Mouse (Mus musculus) forebrain, embryonic 13.5 days (tissue): ENCODE results near the gene Wdr70. TPM values are rescaled to one million over a fixed set of nuclear protein-coding genes. Genes with fewer than 3 reads are reported as not detected.

Experiments
- ATAC-seq: fragments of 200-750 bp; cut with Nextera tagmentation; 2 replicates; pipeline ENCODE4 v1.8.0; 2017
- H3K27ac ChIP-seq: fragments of 300-500 bp; sonication (generic); 2 replicates; pipeline ENCODE4 v1.5.1; 2015; ENCODE audit warnings: inconsistent platforms, mild to moderate bottlenecking, moderate library complexity
- H3K27me3 ChIP-seq: fragments of 300-500 bp; sonication (generic); 2 replicates; pipeline ENCODE4 v1.6.1; 2015; ENCODE audit warnings: mild to moderate bottlenecking, inconsistent platforms
- H3K36me3 ChIP-seq: fragments of 300-500 bp; sonication (generic); 2 replicates; pipeline ENCODE4 v1.6.1; 2015; ENCODE audit warnings: mild to moderate bottlenecking, inconsistent platforms; ENCODE audit not compliant: poor library complexity, severe bottlenecking
- H3K4me1 ChIP-seq: fragments of 300-500 bp; sonication (generic); 2 replicates; pipeline ENCODE4 v1.6.1; 2015; ENCODE audit warnings: inconsistent platforms
- H3K4me2 ChIP-seq: fragments of 300-500 bp; sonication (generic); 2 replicates; pipeline ENCODE4 v1.6.1; 2015; ENCODE audit warnings: inconsistent platforms, mild to moderate bottlenecking, moderate library complexity
- H3K4me3 ChIP-seq: fragments of 300-500 bp; sonication (generic); 2 replicates; pipeline ENCODE4 v1.5.1; 2015; ENCODE audit warnings: mild to moderate bottlenecking, inconsistent platforms
- H3K9ac ChIP-seq: fragments of 300-500 bp; sonication (generic); 2 replicates; pipeline ENCODE4 v1.6.1; 2015; ENCODE audit warnings: mild to moderate bottlenecking, inconsistent platforms
- H3K9me3 ChIP-seq: fragments of 300-500 bp; sonication (generic); replicated peaks from 2 replicates; pipeline ENCODE4 v1.6.1; 2016; ENCODE audit warnings: inconsistent platforms
- WGBS: fragments of 180-500 bp; shearing (Covaris S2); methylation state at CpG from one replicate; pipeline ENCODE4 v1.1.7; 2015; 5-methylcytosine and 5-hydroxymethylcytosine counted together
- polyA plus RNA-seq: library from polyadenylated mRNA; unstranded; fragments of >200 nt; fragmentation: Nextera tagmentation; extraction: Ambion mirVana; gene quantifications from 2 replicates; pipeline ENCODE4 v1.2.1, GENCODE M21; 2015

Gene Wdr70
- polyA plus RNA-seq, 1 experiment from 2014 or later, result 70.2 TPM

DNA sequence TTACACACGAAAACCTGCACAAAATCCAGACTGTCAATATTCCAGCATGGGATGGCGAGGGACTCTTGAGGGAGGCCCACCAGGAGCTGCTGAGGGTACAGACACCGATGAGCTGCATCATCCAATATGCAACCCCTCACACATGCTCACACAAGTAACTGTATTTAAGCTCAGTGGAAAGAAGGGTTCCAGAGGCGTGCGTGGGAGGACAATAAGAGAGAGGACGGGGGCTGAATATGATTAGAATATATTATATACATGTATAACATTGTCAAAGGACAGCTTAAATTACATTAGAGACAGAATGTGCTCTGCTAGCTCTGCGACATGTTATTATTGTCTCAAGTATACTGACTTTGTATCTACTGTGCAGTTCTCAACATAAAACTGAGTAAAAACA, 87.6 kb downstream of the Wdr70 start:
- Histone ChIP-seq H3K27ac (no peak overlapping the region), H3K4me3 (no peak overlapping the region), H3K36me3 (no peaks in the 10 kb centered on the region), H3K4me1 (no peaks in the 10 kb centered on the region), H3K4me2 (no peak overlapping the region), H3K9me3 (no peaks in the 10 kb centered on the region), H3K9ac (no peak overlapping the region), H3K27me3 (no peaks in the 10 kb centered on the region)
- WGBS, result 82% methylated on average over 7 of the region's 7 CpGs
- no peak for ATAC-seq

DNA sequence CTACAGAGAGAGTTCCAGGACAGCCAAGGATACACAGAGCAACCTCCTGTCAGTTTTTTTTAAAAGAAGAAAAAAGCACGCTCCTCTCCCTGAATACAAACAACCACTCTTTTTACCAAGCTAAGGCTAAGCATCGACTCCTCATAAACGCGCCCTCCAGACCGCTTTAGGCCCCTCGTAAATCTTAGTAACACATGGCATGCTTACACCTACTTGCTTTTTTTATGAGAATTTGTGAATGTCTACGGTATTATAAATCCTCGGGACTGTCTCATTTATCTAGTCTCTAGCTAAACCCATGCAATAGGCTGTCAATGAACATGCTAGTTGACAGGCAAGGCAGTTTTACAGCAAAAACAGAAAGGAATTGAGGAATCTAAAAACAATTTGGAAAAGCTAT, 91.6 kb downstream of the Wdr70 start:
- Histone ChIP-seq H3K9ac (no peak overlapping the region), H3K4me2 (no peak overlapping the region), H3K27me3 (no peaks in the 10 kb centered on the region), H3K9me3 (no peaks in the 10 kb centered on the region), H3K4me1 (no peaks in the 10 kb centered on the region), H3K27ac (no peak overlapping the region), H3K36me3 (no peaks in the 10 kb centered on the region), H3K4me3 (no peak overlapping the region)
- 92% methylated on average over 8 of the region's 8 CpGs for WGBS
- no peak for ATAC-seq

DNA sequence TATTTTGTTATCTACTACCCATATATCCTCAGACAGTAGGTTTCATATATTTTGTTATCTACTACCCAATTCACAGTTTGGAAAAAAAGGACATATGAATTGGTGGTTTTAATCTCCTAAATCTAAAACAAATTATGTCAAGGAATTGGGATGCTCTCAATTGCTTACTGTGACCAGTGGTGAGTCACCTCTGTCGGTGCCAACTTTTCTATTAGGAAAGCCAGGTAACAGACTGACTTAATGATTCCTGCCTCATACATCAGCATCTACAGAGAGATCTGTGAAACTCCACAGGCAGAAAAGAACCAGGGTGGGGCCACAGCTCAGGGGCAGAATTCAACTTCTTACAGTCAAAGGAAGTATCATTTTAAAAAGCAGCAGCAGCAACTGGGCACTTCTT, 93.0 kb downstream of the Wdr70 start:
- H3K36me3 ChIP-seq, result no peaks in the 10 kb centered on the region
- no peak for ATAC-seq
- no peaks in the 10 kb centered on the region for H3K4me1 ChIP-seq
- H3K9me3 ChIP-seq, result no peaks in the 10 kb centered on the region
- H3K4me2 ChIP-seq, result no peak overlapping the region
- H3K27ac ChIP-seq, result no peak overlapping the region
- WGBS, result 98% methylated on average over 1 of the region's 1 CpGs
- no peak overlapping the region for H3K9ac ChIP-seq
- no peak overlapping the region for H3K4me3 ChIP-seq
- H3K27me3 ChIP-seq, result no peaks in the 10 kb centered on the region

DNA sequence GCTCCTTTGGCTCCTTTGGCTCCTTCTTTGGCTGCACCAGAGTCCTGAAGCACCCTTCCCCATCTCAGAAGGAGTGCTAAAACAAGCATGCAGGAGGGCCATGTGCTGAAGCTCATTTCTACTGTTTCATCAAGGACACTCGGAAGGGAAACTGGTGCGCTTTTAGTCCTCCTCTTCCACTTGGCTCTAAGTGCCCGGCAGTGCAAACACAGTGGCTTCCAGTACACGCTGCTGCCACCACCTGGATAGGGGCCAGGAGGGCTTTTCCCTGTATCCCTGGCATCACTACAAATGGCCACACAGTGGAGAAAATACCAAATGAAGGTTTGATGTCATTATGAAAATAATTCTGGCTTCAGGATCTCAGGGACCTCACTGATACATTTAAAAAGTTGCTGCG, 93.5 kb downstream of the Wdr70 start:
- H3K4me2 ChIP-seq, result no peak overlapping the region
- no peak overlapping the region for H3K4me3 ChIP-seq
- no peaks in the 10 kb centered on the region for H3K27me3 ChIP-seq
- ATAC-seq, result no peak
- H3K4me1 ChIP-seq, result no peaks in the 10 kb centered on the region
- H3K9me3 ChIP-seq, result no peaks in the 10 kb centered on the region
- no peak overlapping the region for H3K27ac ChIP-seq
- WGBS, result 67% methylated on average over 5 of the region's 5 CpGs
- no peaks in the 10 kb centered on the region for H3K36me3 ChIP-seq
- no peak overlapping the region for H3K9ac ChIP-seq

DNA sequence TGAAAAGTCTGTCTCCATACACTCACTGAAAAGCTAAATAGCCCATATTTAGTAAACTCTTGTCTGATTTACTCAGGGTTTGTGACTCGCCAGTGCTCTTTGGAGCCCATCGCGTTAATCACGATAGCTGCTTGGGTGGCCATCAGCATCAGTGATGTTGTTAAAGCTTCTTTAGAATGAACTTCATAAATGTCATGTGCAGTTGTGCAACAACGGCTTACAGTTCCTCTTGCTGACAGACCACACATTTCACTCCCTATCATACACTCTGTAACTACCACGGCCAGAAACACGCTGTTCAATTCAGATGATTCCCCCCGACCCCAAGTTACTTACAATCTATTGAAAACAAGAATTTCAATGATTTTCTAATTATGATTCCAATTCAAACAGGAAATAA, 95.2 kb downstream of the Wdr70 start:
- no peaks in the 10 kb centered on the region for H3K9me3 ChIP-seq
- H3K4me3 ChIP-seq, result no peak overlapping the region
- no peaks in the 10 kb centered on the region for H3K36me3 ChIP-seq
- no peak overlapping the region for H3K9ac ChIP-seq
- H3K27me3 ChIP-seq, result no peaks in the 10 kb centered on the region
- WGBS, result 91% methylated on average over 8 of the region's 8 CpGs
- no peak overlapping the region for H3K4me2 ChIP-seq
- no peak overlapping the region for H3K27ac ChIP-seq
- H3K4me1 ChIP-seq, result no peaks in the 10 kb centered on the region
- ATAC-seq, result no peak

DNA sequence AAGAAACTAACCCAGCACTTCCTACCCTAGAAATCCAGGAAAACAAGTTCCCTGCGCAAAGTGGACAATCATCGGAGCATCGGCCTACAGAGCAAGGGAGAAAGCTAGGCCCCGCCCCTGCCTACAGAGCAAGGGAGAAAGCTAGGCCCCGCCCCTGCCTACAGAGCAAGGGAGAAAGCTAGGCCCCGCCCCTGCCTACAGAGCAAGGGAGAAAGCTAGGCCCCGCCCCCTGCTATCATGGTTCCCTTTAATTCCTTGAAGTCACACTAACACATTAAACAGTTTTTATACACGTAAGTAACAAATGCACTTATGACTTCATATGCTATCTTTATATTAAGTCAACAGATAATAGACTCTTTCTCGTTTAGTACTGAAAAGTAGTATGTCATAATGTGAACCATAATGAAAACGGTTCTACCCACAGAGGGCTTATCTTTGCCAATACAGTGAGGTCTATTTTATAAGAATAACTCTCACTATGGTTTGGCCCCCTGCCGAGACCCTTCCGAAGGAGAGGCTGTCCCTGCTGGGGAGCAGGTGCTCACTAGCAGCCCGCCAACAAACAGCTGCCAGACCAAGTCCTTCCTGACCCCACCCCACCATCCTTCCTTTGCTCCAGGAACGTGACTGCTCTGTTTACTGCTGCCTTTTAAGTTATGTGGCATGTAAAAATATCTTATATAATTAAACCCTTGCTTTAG, 100.0 kb downstream of the Wdr70 start:
- Histone ChIP-seq H3K9ac (no peak overlapping the region), H3K36me3 (no peaks in the 10 kb centered on the region), H3K4me2 (no peak overlapping the region), H3K27me3 (no peaks in the 10 kb centered on the region), H3K4me1 (no peaks in the 10 kb centered on the region), H3K27ac (no peak overlapping the region), H3K9me3 (no peaks in the 10 kb centered on the region), H3K4me3 (no peak overlapping the region)
- ATAC-seq, result no peak
- WGBS, result 56% methylated on average over 14 of the region's 14 CpGs

DNA sequence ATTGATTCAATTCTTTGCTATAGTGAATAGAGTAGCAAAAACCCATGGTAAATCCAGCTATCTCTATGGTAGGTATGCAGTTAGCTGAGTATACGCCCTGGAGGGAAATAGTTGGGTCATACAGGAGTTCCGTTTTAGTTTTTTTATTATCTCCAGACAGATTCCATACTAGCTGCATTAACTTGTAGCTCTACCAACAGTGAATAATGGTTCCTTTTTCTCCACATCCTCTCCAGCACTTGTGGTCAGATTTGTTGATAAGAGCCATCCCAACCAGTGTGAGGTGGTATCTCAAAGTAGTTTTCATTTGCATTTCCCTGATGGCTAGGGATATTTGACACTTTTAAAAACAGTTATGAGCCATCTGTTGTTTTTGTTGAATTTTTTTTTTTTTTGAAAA, 100.9 kb downstream of the Wdr70 start:
- Histone ChIP-seq H3K9me3 (no peaks in the 10 kb centered on the region), H3K27me3 (no peaks in the 10 kb centered on the region), H3K4me2 (no peak overlapping the region), H3K4me1 (no peaks in the 10 kb centered on the region), H3K27ac (no peak overlapping the region), H3K36me3 (no peaks in the 10 kb centered on the region), H3K4me3 (no peak overlapping the region), H3K9ac (no peak overlapping the region)
- 93% methylated on average over 2 of the region's 2 CpGs for WGBS
- no peak for ATAC-seq

DNA sequence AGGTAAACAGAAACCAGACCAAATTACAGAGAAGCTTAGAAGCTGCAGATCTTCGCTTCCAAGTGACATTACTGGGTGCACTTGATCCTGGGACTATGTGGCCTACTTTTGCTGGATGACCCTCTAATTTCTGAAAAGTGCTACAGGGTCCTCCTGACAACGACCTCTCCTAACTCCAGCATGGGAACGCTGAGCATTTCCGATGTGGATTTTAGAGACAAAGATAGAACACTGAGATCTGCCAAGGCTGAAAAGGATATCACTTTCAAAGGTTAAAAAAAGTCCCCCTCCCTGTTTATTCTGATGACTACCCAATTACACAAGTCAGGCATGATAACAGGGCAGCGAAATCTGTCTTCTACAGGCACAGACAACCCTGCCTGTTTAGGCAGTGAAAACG, 105.3 kb downstream of the Wdr70 start:
- no peak overlapping the region for H3K9ac ChIP-seq
- no peak for ATAC-seq
- H3K27me3 ChIP-seq, result no peaks in the 10 kb centered on the region
- 83% methylated on average over 6 of the region's 6 CpGs for WGBS
- no peaks in the 10 kb centered on the region for H3K4me1 ChIP-seq
- no peak overlapping the region for H3K27ac ChIP-seq
- no peaks in the 10 kb centered on the region for H3K36me3 ChIP-seq
- no peak overlapping the region for H3K4me3 ChIP-seq
- no peak overlapping the region for H3K4me2 ChIP-seq
- H3K9me3 ChIP-seq, result no peaks in the 10 kb centered on the region

DNA sequence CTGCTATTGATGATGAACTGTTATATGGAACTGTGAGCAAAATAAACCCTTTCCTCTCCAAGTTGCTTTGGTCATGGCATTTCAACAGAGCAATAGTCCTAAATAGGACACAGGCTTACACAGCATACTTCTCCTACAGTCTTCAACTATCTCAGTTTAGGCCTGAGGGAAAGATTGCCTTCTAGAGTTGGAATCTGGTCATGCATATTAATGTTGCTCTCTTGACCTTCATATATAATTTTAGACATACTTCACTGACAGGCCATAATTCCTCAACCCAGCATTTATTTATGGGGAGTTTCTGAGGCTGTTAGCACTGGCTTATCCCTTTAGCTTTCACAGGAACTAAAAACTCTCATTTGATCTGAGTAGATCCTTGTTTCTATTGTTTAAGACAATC, 108.9 kb downstream of the Wdr70 start:
- Histone ChIP-seq H3K27me3 (no peaks in the 10 kb centered on the region), H3K4me1 (peaks cover 4% of the 10 kb centered on the region; the same call in 1 of the 2 replicates), H3K9me3 (no peaks in the 10 kb centered on the region), H3K36me3 (no peaks in the 10 kb centered on the region), H3K27ac (no peak overlapping the region), H3K9ac (no peak overlapping the region), H3K4me3 (no peak overlapping the region), H3K4me2 (no peak overlapping the region)
- no peak for ATAC-seq

DNA sequence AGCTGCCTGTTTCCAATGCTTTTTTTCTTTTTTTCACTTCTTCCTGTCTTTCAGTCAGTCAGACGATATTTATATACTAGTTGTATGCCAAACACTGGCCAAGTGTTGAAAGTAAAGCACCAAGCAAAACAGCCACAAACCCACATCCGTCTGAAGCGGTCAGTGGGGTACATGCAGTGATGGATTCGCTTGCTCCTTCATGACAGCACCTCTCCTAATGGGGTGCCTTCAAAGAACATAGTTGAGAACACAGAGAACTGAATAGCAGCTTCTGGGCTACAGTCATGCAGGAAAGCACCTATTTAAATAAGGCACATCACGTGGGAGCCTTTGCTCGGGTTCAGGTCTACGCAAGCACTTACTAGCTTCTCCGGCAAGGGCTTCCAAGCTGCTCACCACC, 111.6 kb downstream of the Wdr70 start:
- H3K4me3 ChIP-seq, result no peak overlapping the region
- no peak overlapping the region for H3K9ac ChIP-seq
- H3K36me3 ChIP-seq, result no peaks in the 10 kb centered on the region
- H3K4me1 ChIP-seq, result peaks cover 4% of the 10 kb centered on the region; the same call in 1 of the 2 replicates
- no peaks in the 10 kb centered on the region for H3K27me3 ChIP-seq
- ATAC-seq, result no peak
- H3K4me2 ChIP-seq, result no peak overlapping the region
- WGBS, result 94% methylated on average over 8 of the region's 8 CpGs
- no peaks in the 10 kb centered on the region for H3K9me3 ChIP-seq
- no peak overlapping the region for H3K27ac ChIP-seq

DNA sequence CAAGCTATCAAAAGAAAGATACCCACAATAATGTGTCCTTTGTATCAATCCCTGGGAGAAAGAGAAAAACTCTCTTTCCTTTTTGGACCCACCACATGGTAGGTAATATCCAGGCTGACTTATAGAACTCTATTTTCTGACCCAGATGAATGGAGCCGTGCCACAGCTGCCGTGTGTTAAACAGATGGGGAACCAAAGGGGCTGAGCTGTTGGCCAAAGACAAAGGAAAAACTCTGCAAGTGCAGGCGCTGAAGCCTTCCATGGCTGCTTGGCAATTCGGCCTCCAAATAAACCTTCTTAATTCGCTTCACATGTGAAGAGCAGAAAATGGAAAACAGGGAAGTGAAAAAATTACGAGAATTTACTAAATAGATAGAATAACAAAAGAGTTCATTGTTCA, 112.7 kb downstream of the Wdr70 start:
- Histone ChIP-seq H3K9ac (no peak overlapping the region), H3K27me3 (no peaks in the 10 kb centered on the region), H3K36me3 (no peaks in the 10 kb centered on the region), H3K27ac (no peak overlapping the region), H3K4me3 (no peak overlapping the region), H3K9me3 (no peaks in the 10 kb centered on the region), H3K4me2 (no peak overlapping the region), H3K4me1 (peaks cover 4% of the 10 kb centered on the region; the same call in 1 of the 2 replicates)
- no peak for ATAC-seq
- WGBS, result 38% methylated on average over 6 of the region's 6 CpGs

DNA sequence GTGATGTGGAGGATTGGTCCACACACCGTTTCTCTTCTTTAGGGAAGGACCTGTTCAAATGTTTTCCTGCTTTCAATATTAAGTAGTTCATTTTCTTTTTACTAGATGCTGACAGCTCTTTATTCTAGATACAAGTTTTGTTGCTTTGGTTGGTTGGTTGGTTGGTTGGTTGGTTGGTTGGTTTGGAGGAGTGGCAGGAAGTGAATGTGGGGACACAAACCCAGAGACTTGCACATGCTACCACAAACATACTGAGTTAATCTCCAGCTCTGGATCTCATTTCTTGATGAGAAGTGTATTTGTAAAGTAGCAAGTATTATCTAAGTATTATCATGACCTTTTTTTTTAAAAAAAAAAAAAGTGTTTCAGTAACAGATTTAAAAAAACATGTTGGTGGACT, 120.4 kb downstream of the Wdr70 start:
- no peak overlapping the region for H3K27ac ChIP-seq
- peaks cover 8% of the 10 kb centered on the region for H3K36me3 ChIP-seq
- H3K4me2 ChIP-seq, result no peak overlapping the region
- no peaks in the 10 kb centered on the region for H3K4me1 ChIP-seq
- H3K9ac ChIP-seq, result no peak overlapping the region
- H3K9me3 ChIP-seq, result no peaks in the 10 kb centered on the region
- no peak for ATAC-seq
- WGBS, result 93% methylated on average over 1 of the region's 1 CpGs
- no peaks in the 10 kb centered on the region for H3K27me3 ChIP-seq
- no peak overlapping the region for H3K4me3 ChIP-seq

DNA sequence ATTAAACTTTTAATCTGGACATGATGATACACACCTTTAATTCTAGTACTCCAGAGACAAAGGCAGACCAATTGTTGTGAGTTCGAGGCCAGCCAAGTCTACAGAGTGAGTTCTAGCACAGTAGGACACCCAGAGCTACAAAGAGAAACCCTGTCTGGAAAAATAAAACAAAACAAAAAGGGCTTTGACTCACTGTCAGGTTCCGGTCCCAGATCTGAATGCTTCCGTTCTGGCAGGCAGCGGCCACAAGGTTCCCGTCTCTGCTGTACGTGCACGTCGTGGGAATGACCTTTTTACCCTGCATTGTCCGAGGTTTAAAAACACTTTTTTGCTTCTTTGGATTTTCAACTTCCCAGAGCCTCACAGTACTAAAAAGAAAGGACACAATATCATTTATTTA, 122.2 kb downstream of the Wdr70 start:
- H3K9ac ChIP-seq, result no peak overlapping the region
- no peaks in the 10 kb centered on the region for H3K27me3 ChIP-seq
- H3K27ac ChIP-seq, result no peak overlapping the region
- H3K9me3 ChIP-seq, result no peaks in the 10 kb centered on the region
- ATAC-seq, result no peak
- H3K36me3 ChIP-seq, result peaks cover 8% of the 10 kb centered on the region
- no peaks in the 10 kb centered on the region for H3K4me1 ChIP-seq
- H3K4me3 ChIP-seq, result no peak overlapping the region
- WGBS, result 39% methylated on average over 9 of the region's 9 CpGs
- H3K4me2 ChIP-seq, result no peak overlapping the region
